Mouse (Mus musculus): ENCODE measurements around the gene Cep44. TPM values are rescaled to one million over a fixed set of nuclear protein-coding genes. Genes with fewer than 3 reads are reported as not detected.

Gene Cep44
- polyA plus RNA-seq (2015; fragmentation: Nextera tagmentation; extraction: Ambion mirVana): 21.9 and 22.9 TPM in 2 replicates

GRCm38 (mm10) chr8:56550558-56551360 lies at the start of gene Cep44, which contains the start of gene Fbxo8:
Gene Cep44 (minus strand): TSS chr8:56551047.
Gene Fbxo8 (plus strand): TSS chr8:56551090.
- Histone ChIP-seq H3K4me1 (peaks cover 21% of the 10 kb centered on the region), H3K27me3 (replicated peaks) (no peaks in the 10 kb centered on the region), H3K4me3 (peak within 1 kb of the TSS; percentile 83), H3K4me2 (peak within 1 kb of the TSS; percentile 83), H3K9ac (peak within 1 kb of the TSS; percentile 96), H3K36me3 (peaks cover 9% of the 10 kb centered on the region; the same call in 1 of the 2 replicates), H3K27ac (replicated peaks) (peak within 1 kb of the TSS; percentile 90), H3K9me3 (no peaks in the 10 kb centered on the region)
- WGBS: under 1% methylated on average over 53 of the region's 53 CpGs
- ATAC-seq (ENCODE audit: extremely low read depth, insufficient number of reproducible peaks, low FRiP score, low TSS enrichment): peak; percentile 71

GRCm38 (mm10) chr8:56591502-56591901 lies 40.7 kb upstream of the Cep44 start:
- no peaks in the 10 kb centered on the region for H3K9me3 ChIP-seq
- no peaks in the 10 kb centered on the region for H3K27me3 ChIP-seq (replicated peaks)
- no peak overlapping the region for H3K4me3 ChIP-seq
- ATAC-seq (ENCODE audit: extremely low read depth, insufficient number of reproducible peaks, low FRiP score, low TSS enrichment): no peak
- no peak overlapping the region for H3K4me2 ChIP-seq
- H3K9ac ChIP-seq: no peak overlapping the region
- no peaks in the 10 kb centered on the region for H3K4me1 ChIP-seq
- H3K36me3 ChIP-seq: peaks cover 15% of the 10 kb centered on the region
- WGBS: 96% methylated on average over 5 of the region's 5 CpGs
- H3K27ac ChIP-seq (replicated peaks): no peak overlapping the region

- Histone ChIP-seq H3K4me3 (no peak overlapping the region), H3K27ac (replicated peaks) (no peak overlapping the region), H3K9ac (no peak overlapping the region), H3K36me3 (peaks cover 15% of the 10 kb centered on the region), H3K9me3 (no peaks in the 10 kb centered on the region), H3K4me2 (no peak overlapping the region), H3K27me3 (replicated peaks) (no peaks in the 10 kb centered on the region), H3K4me1 (no peaks in the 10 kb centered on the region)
- ATAC-seq (ENCODE audit: extremely low read depth, insufficient number of reproducible peaks, low FRiP score, low TSS enrichment): no peak
- WGBS: 87% methylated on average over 1 of the region's 1 CpGs
These were observed 40.2 kb upstream of the Cep44 start for GRCm38 (mm10) chr8:56591084-56591483.

GRCm38 (mm10) chr8:56589004-56589403 lies 38.2 kb upstream of the Cep44 start:
- Histone ChIP-seq H3K27me3 (replicated peaks) (no peaks in the 10 kb centered on the region), H3K4me2 (no peak overlapping the region), H3K36me3 (peaks cover 15% of the 10 kb centered on the region), H3K4me1 (no peaks in the 10 kb centered on the region), H3K27ac (replicated peaks) (no peak overlapping the region), H3K9ac (no peak overlapping the region), H3K9me3 (no peaks in the 10 kb centered on the region), H3K4me3 (no peak overlapping the region)
- ATAC-seq (ENCODE audit: extremely low read depth, insufficient number of reproducible peaks, low FRiP score, low TSS enrichment): no peak
- 73% methylated on average over 2 of the region's 2 CpGs for WGBS

GRCm38 (mm10) chr8:56582841-56583240 lies 32.0 kb upstream of the Cep44 start:
- Histone ChIP-seq H3K9me3 (no peaks in the 10 kb centered on the region), H3K4me2 (no peak overlapping the region), H3K9ac (no peak overlapping the region), H3K27me3 (replicated peaks) (no peaks in the 10 kb centered on the region), H3K36me3 (no peaks in the 10 kb centered on the region), H3K27ac (replicated peaks) (no peak overlapping the region), H3K4me3 (no peak overlapping the region), H3K4me1 (no peaks in the 10 kb centered on the region)
- no peak for ATAC-seq (ENCODE audit: extremely low read depth, insufficient number of reproducible peaks, low FRiP score, low TSS enrichment)

GRCm38 (mm10) chr8:56580918-56581317 lies 30.1 kb upstream of the Cep44 start:
- no peak for ATAC-seq (ENCODE audit: extremely low read depth, insufficient number of reproducible peaks, low FRiP score, low TSS enrichment)
- WGBS: 89% methylated on average over 4 of the region's 4 CpGs
- no peaks in the 10 kb centered on the region for H3K4me1 ChIP-seq
- no peak overlapping the region for H3K4me2 ChIP-seq
- no peak overlapping the region for H3K9ac ChIP-seq
- H3K9me3 ChIP-seq: no peaks in the 10 kb centered on the region
- H3K27ac ChIP-seq (replicated peaks): no peak overlapping the region
- H3K27me3 ChIP-seq (replicated peaks): no peaks in the 10 kb centered on the region
- H3K36me3 ChIP-seq: no peaks in the 10 kb centered on the region
- H3K4me3 ChIP-seq: no peak overlapping the region

GRCm38 (mm10) chr8:56566856-56567255 lies 16.0 kb upstream of the Cep44 start:
- no peak for ATAC-seq (ENCODE audit: extremely low read depth, insufficient number of reproducible peaks, low FRiP score, low TSS enrichment)
- no peak overlapping the region for H3K4me3 ChIP-seq
- H3K27ac ChIP-seq (replicated peaks): no peak overlapping the region

GRCm38 (mm10) chr8:56564399-56565047 lies 13.7 kb upstream of the Cep44 start:
- no peak overlapping the region for H3K4me2 ChIP-seq
- ATAC-seq (ENCODE audit: extremely low read depth, insufficient number of reproducible peaks, low FRiP score, low TSS enrichment): no peak
- WGBS: 77% methylated on average over 4 of the region's 4 CpGs
- no peak overlapping the region for H3K27ac ChIP-seq (replicated peaks)
- H3K4me3 ChIP-seq: no peak overlapping the region
- H3K27me3 ChIP-seq (replicated peaks): no peaks in the 10 kb centered on the region
- H3K4me1 ChIP-seq: 0 out of 2 replicates have a peak, but pooled peaks cover 2% of the 10 kb centered on the region
- no peaks in the 10 kb centered on the region for H3K9me3 ChIP-seq
- peaks cover 7% of the 10 kb centered on the region for H3K36me3 ChIP-seq
- H3K9ac ChIP-seq: no peak overlapping the region

More at GRCm38 (mm10) chr8:56566856-56567255, 16.0 kb upstream of the Cep44 start:
- peaks cover 7% of the 10 kb centered on the region for H3K36me3 ChIP-seq
- no peaks in the 10 kb centered on the region for H3K27me3 ChIP-seq (replicated peaks)
- H3K4me1 ChIP-seq: 0 out of 2 replicates have a peak, but pooled peaks cover 2% of the 10 kb centered on the region
- H3K9ac ChIP-seq: no peak overlapping the region
- WGBS: 88% methylated on average over 9 of the region's 9 CpGs
- no peaks in the 10 kb centered on the region for H3K9me3 ChIP-seq
- H3K4me2 ChIP-seq: no peak overlapping the region

GRCm38 (mm10) chr8:56552551-56553103 lies 1.8 kb upstream of the Cep44 start:
- ATAC-seq (ENCODE audit: extremely low read depth, insufficient number of reproducible peaks, low FRiP score, low TSS enrichment): no peak
- Histone ChIP-seq H3K36me3 (no peaks in the 10 kb centered on the region), H3K27ac (replicated peaks) (no peak overlapping the region), H3K27me3 (replicated peaks) (no peaks in the 10 kb centered on the region), H3K4me1 (peaks cover 21% of the 10 kb centered on the region), H3K4me3 (peak overlapping the region; percentile 83), H3K9me3 (no peaks in the 10 kb centered on the region), H3K9ac (peak overlapping the region; percentile 52; the same call in 1 of the 2 replicates), H3K4me2 (peak overlapping the region; percentile 83)
- WGBS: 33% methylated on average over 5 of the region's 5 CpGs

GRCm38 (mm10) chr8:56552045-56552444 lies 1.2 kb upstream of the Cep44 start:
- Histone ChIP-seq H3K9me3 (no peaks in the 10 kb centered on the region), H3K27me3 (replicated peaks) (no peaks in the 10 kb centered on the region), H3K36me3 (0 out of 2 replicates have a peak, but pooled peaks cover 4% of the 10 kb centered on the region), H3K27ac (replicated peaks) (peak overlapping the region; percentile 90), H3K4me1 (peaks cover 21% of the 10 kb centered on the region), H3K4me2 (peak overlapping the region; percentile 83), H3K4me3 (peak overlapping the region; percentile 83), H3K9ac (peak overlapping the region; percentile 96)
- no peak for ATAC-seq (ENCODE audit: extremely low read depth, insufficient number of reproducible peaks, low FRiP score, low TSS enrichment)
- WGBS: 22% methylated on average over 10 of the region's 10 CpGs

GRCm38 (mm10) chr8:56551361-56551852 lies 560 bp upstream of the Cep44 start:
- H3K4me2 ChIP-seq: peak overlapping the region; percentile 83
- H3K9me3 ChIP-seq: no peaks in the 10 kb centered on the region
- H3K27ac ChIP-seq (replicated peaks): peak overlapping the region; percentile 90
- H3K36me3 ChIP-seq: 0 out of 2 replicates have a peak, but pooled peaks cover 4% of the 10 kb centered on the region
- H3K4me3 ChIP-seq: peak overlapping the region; percentile 83
- H3K4me1 ChIP-seq: peaks cover 21% of the 10 kb centered on the region
- peak overlapping the region; percentile 96 for H3K9ac ChIP-seq
- peak; percentile 85 for ATAC-seq (ENCODE audit: extremely low read depth, insufficient number of reproducible peaks, low FRiP score, low TSS enrichment)
- under 1% methylated on average over 28 of the region's 28 CpGs for WGBS
- no peaks in the 10 kb centered on the region for H3K27me3 ChIP-seq (replicated peaks)

All from heart, embryonic 13.5 days (tissue).